Mouse (Mus musculus): ENCODE measurements at regions not wholly inside any gene's neighbourhood (a gene's known extent, or its start where the extent isn't known, plus 50 kb on each side); places are given as distances from the start of the nearest gene placed in this dataset.

DNA sequence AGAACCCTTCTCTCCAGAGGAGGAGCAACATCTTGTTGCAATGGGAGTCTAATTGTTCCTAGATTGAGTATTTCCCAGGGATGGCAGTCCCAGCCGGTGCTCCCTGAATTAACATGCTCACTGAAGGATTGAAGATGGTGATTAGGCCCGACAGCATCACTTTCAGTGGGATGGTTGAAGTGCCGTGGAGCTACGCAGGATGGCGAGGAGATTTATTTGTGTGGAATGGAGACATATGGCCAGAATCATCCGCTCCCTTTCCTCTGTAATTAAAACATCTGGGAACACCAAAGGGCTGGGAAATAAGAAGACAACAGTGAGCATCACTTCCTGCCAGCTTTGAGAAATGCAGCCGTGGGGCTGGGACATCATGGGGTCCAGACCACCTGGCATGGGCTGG lies 512.4 kb downstream of the Dhx35 start:
- Histone ChIP-seq H3K9me3 (no peaks in the 10 kb centered on the region), H3K4me3 (no peak overlapping the region), H3K27me3 (no peaks in the 10 kb centered on the region), H3K4me2 (replicated peaks) (no peak overlapping the region), H3K36me3 (no peaks in the 10 kb centered on the region), H3K9ac (no peak overlapping the region), H3K27ac (no peak overlapping the region), H3K4me1 (0 out of 2 replicates have a peak, but pooled peaks cover 7% of the 10 kb centered on the region)
- no peak for ATAC-seq (ENCODE audit: low FRiP score, low read depth)
- WGBS, result 52% methylated on average over 7 of the region's 7 CpGs

DNA sequence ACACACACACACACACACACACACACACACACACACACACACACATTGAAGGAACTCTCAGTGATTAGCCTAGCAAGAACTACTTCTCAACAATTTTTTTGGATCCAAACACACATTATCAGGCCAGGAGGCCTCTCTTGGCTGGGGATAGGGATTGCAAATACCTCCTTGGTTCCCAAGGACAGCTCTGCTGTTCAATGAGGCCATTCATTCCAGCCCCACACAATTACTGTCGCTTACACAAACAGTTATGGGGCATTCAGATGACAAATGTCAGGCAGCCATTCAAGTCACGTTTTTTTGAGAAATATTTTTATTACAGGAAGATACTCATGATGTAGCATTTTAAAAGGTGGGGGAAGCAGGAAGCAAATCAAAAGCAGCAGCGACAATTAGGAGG lies 540.1 kb downstream of the Dhx35 start:
- Histone ChIP-seq H3K27ac (no peak overlapping the region), H3K27me3 (no peaks in the 10 kb centered on the region), H3K36me3 (no peaks in the 10 kb centered on the region), H3K9me3 (no peaks in the 10 kb centered on the region), H3K4me3 (no peak overlapping the region), H3K4me1 (no peaks in the 10 kb centered on the region), H3K4me2 (replicated peaks) (no peak overlapping the region), H3K9ac (no peak overlapping the region)
- 56% methylated on average over 3 of the region's 3 CpGs for WGBS
- no peak for ATAC-seq (ENCODE audit: low FRiP score, low read depth)

DNA sequence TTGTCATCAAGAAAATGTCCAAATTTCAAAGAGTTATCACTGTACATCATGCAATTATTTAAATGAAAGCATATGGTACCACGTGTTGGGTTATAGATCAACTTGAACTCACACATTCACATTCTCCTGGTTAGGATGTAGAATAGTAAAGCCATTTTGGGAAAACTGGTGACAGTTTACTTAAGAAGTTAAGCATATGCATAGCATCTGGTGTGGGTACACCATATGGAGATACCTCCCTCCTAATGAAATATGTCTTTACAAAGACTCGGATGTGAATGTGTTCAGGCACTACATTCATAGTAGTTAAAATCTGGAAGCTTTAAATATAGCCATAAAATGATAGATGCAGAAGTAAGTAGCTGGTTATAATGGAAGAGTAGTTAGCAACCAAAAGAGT lies 542.0 kb downstream of the Dhx35 start:
- no peaks in the 10 kb centered on the region for H3K36me3 ChIP-seq
- no peak overlapping the region for H3K27ac ChIP-seq
- no peak for ATAC-seq (ENCODE audit: low FRiP score, low read depth)
- no peak overlapping the region for H3K4me2 ChIP-seq (replicated peaks)
- no peak overlapping the region for H3K4me3 ChIP-seq
- no peaks in the 10 kb centered on the region for H3K9me3 ChIP-seq
- H3K4me1 ChIP-seq, result no peaks in the 10 kb centered on the region
- 68% methylated on average over 2 of the region's 2 CpGs for WGBS
- H3K9ac ChIP-seq, result no peak overlapping the region
- no peaks in the 10 kb centered on the region for H3K27me3 ChIP-seq

DNA sequence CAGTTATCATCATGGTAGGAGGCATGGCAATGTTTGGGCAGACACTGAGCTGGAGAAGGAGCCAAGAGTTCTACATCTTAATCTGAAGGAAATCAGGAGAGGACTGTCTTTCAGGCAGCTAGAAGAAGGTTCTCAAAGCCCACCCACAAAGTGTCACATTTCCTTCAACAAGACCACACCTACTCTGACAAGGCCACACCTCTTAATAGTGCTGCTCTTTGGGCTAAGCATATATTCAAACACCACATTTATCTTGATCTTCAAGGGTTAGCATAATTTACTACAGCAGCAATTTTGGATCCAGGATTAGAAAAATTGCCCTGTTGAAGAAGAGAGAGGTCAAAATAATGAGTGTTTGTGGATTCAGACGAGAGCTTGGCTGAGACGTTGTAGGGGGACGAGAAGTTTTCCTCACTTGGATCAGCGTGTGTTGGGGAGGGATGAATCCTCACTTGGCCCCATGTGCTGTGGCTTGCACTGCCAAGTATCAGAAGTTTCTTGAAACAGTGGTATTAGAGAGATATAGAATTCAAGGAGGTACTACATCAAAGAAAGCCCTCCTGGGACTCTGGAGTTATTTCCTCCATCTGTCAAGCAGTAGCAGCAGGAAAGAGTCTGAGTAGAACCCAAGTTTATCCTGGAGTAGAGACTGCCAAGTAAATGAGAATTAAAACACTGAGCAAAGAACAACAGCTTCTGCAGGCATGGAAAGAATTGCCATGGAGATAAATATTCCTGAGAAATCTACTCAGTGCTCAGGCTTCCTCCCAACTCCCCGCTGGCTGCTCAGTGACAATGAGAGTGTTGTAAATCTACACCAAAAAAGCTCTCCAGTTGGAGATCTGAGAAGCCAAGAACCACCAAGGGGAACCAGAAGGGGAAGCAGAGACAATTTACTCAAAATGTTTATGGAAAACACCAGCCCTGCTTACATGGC lies 549.3 kb downstream of the Dhx35 start:
- Histone ChIP-seq H3K9me3 (no peaks in the 10 kb centered on the region), H3K27ac (no peak overlapping the region), H3K36me3 (no peaks in the 10 kb centered on the region), H3K4me2 (replicated peaks) (no peak overlapping the region), H3K4me3 (no peak overlapping the region), H3K4me1 (no peaks in the 10 kb centered on the region), H3K27me3 (no peaks in the 10 kb centered on the region), H3K9ac (no peak overlapping the region)
- 74% methylated on average over 5 of the region's 5 CpGs for WGBS
- no peak for ATAC-seq (ENCODE audit: low FRiP score, low read depth)

DNA sequence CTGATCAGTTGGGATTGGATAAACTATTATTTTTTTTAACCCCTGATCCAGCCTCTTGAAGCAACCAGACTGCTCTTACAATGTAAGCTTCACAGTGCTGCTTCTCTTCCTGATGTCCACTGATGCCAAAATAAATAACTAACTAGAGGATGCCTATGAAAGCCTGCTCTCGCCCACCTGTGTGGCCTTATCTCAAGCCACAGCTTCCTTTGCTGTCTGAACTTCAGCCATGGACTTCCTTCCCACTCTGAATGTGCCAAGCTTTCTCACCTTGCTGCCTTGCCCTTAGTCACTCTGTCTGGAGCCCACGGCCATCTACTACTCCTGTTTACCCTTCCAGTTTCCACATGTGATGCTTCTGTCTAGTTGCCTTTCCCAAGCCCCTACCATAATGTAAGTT lies 559.6 kb downstream of the Dhx35 start:
- Histone ChIP-seq H3K9ac (no peak overlapping the region), H3K4me1 (no peaks in the 10 kb centered on the region), H3K9me3 (no peaks in the 10 kb centered on the region), H3K27ac (no peak overlapping the region), H3K36me3 (no peaks in the 10 kb centered on the region), H3K27me3 (no peaks in the 10 kb centered on the region), H3K4me3 (no peak overlapping the region), H3K4me2 (replicated peaks) (no peak overlapping the region)
- 73% methylated on average over 2 of the region's 2 CpGs for WGBS
- no peak for ATAC-seq (ENCODE audit: low FRiP score, low read depth)

DNA sequence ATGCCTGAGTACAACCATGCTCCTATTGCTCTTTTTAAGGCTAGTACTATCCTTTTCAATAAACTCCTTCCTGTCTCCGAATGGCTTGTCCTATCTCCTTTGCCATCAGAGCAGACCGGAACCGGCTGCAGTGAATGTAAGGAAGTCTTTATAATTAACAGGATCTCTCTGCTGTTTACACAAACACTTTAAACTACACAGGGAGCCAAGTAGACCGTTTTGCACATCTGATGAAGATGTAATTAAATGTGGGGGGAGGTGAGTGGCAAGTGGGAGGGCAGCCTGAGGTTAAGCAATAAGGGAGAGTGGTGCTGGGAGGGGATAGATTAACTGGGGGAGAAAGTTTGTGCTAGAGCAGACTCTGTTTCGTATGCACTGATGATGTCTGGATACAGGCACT lies 561.9 kb downstream of the Dhx35 start:
- no peak for ATAC-seq (ENCODE audit: low FRiP score, low read depth)
- H3K9me3 ChIP-seq, result no peaks in the 10 kb centered on the region
- no peak overlapping the region for H3K27ac ChIP-seq
- H3K9ac ChIP-seq, result no peak overlapping the region
- no peaks in the 10 kb centered on the region for H3K36me3 ChIP-seq
- WGBS, result 14% methylated on average over 5 of the region's 5 CpGs
- no peak overlapping the region for H3K4me2 ChIP-seq (replicated peaks)
- H3K4me1 ChIP-seq, result no peaks in the 10 kb centered on the region
- no peaks in the 10 kb centered on the region for H3K27me3 ChIP-seq
- H3K4me3 ChIP-seq, result no peak overlapping the region

DNA sequence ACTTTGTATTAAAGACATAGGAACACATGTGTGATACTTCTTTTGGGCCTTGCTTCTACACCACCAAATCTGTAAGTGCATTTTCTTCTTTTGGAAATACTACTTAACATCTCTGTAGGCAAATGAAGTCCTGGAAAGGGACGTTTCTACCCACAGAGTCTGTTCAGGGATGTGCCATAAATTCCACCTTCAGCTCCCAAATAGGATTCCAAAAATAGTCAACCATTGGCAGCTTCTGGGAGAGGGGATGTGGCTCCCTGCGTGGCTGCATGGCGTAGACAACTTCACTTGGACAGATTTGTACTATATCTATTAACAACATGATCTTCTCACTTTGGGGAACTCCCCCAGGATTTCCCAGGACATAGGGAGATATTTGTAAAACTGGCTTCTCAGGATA lies 566.8 kb downstream of the Dhx35 start:
- no peak overlapping the region for H3K9ac ChIP-seq
- H3K4me3 ChIP-seq, result no peak overlapping the region
- H3K27me3 ChIP-seq, result no peaks in the 10 kb centered on the region
- no peak overlapping the region for H3K4me2 ChIP-seq (replicated peaks)
- H3K9me3 ChIP-seq, result no peaks in the 10 kb centered on the region
- H3K36me3 ChIP-seq, result no peaks in the 10 kb centered on the region
- no peak for ATAC-seq (ENCODE audit: low FRiP score, low read depth)
- no peaks in the 10 kb centered on the region for H3K4me1 ChIP-seq
- WGBS, result 80% methylated on average over 3 of the region's 3 CpGs
- no peak overlapping the region for H3K27ac ChIP-seq

DNA sequence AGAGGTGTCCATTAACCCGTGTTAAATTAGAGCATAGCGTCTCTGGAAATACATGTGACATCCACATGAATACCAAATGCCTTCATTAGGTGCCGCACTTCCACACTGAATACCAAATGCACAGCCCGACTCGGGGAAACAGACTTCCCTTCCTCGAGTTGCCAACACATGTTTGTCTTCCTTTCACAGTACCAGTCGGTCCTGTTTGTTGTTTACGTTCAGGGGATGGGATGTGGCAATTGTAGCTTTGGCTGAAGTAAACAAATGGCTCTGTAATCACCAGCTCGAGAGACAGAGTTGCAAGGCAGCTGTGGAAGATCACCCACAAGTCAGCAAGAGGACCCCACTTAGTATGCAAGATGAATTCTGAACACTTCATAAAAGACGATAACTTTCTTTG lies 598.3 kb downstream of the Dhx35 start:
- Histone ChIP-seq H3K27ac (no peak overlapping the region), H3K4me3 (no peak overlapping the region), H3K36me3 (no peaks in the 10 kb centered on the region), H3K27me3 (no peaks in the 10 kb centered on the region), H3K9me3 (no peaks in the 10 kb centered on the region), H3K9ac (no peak overlapping the region), H3K4me1 (no peaks in the 10 kb centered on the region), H3K4me2 (replicated peaks) (no peak overlapping the region)
- ATAC-seq (ENCODE audit: low FRiP score, low read depth), result no peak
- 34% methylated on average over 10 of the region's 10 CpGs for WGBS

DNA sequence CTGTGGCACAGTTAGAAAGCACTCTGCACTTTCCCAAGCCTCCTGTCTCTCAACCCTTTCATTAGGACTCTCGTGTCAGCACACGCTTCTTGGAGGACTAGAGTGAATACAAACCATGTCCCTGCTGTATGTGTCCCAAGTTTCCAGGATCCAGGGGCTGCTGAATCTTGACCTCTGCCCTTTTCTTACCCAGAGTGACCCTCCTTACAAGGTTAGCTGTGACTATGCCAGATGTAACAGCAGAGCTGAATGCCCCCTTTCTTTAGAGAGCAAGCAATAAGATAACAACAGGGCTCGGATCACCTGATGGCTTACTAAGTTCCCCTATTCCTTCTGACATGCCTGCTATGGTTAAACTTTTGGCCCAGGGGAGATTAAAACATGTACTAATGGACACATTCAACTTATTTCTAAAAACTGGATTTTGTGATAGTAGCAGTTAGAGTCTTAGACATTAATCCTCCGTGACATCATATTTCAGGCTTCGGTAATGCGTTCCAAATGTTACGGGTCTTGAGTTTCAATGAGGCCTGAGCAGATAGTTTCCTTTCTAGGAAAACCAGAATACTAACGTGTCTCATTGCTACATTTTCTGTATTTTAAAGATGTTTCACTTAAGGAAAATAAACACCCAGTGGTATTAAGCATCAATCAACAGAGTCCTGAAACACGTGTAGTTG lies 607.0 kb downstream of the Dhx35 start:
- Histone ChIP-seq H3K4me3 (no peak overlapping the region), H3K9ac (no peak overlapping the region), H3K27ac (no peak overlapping the region), H3K36me3 (no peaks in the 10 kb centered on the region), H3K4me2 (replicated peaks) (no peak overlapping the region), H3K9me3 (no peaks in the 10 kb centered on the region), H3K4me1 (0 out of 2 replicates have a peak, but pooled peaks cover 4% of the 10 kb centered on the region), H3K27me3 (no peaks in the 10 kb centered on the region)
- no peak for ATAC-seq (ENCODE audit: low FRiP score, low read depth)
- 39% methylated on average over 9 of the region's 9 CpGs for WGBS

DNA sequence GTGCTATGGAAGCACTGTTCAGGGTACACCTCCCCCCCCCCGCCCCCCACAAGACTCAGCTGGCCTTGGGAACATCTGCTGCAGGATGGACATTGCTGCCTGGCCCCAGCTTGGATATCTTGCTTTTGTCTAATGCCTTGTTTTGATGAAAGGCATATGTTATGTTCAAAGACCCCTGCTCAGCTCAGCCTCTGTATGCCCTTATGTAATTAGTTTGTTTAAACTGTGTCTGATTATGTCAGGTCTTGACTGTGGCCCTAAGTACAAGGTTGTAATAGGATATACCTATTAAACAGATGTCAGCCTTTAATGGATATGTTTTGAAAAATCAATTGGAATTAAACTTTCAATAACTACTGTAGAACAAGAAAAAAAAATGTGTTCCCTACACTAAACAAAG lies 610.3 kb downstream of the Dhx35 start:
- Histone ChIP-seq H3K9ac (no peak overlapping the region), H3K27ac (no peak overlapping the region), H3K36me3 (no peaks in the 10 kb centered on the region), H3K4me1 (0 out of 2 replicates have a peak, but pooled peaks cover 4% of the 10 kb centered on the region), H3K4me3 (no peak overlapping the region), H3K27me3 (no peaks in the 10 kb centered on the region), H3K4me2 (replicated peaks) (no peak overlapping the region), H3K9me3 (no peaks in the 10 kb centered on the region)
- WGBS, result 55% methylated on average over 1 of the region's 1 CpGs
- no peak for ATAC-seq (ENCODE audit: low FRiP score, low read depth)

DNA sequence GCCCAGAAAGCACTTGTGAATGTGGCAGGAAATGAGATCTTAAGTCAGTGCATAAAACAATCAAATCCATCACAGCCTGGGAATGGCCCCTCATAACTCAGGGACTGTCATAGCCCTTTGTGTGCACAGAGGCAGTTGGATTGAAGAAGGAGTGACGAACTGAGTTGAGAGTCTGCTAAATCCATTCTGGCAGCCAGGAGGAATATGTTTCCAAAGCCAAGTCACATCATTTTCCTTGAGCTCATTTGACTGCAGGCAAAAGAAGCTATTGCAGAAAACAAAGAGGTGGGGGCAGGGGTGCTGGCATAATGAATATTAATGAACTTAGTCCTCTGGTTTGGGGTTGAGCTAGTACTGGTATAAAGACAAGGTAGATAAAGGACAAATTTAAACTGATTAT lies 620.0 kb downstream of the Dhx35 start:
- Histone ChIP-seq H3K36me3 (no peaks in the 10 kb centered on the region), H3K9me3 (no peaks in the 10 kb centered on the region), H3K4me2 (replicated peaks) (no peak overlapping the region), H3K4me1 (0 out of 2 replicates have a peak, but pooled peaks cover 5% of the 10 kb centered on the region), H3K9ac (no peak overlapping the region), H3K27ac (no peak overlapping the region), H3K4me3 (no peak overlapping the region), H3K27me3 (peaks cover 34% of the 10 kb centered on the region; the same call in 1 of the 2 replicates)
- WGBS, result 5% methylated on average over 1 of the region's 1 CpGs
- peak; percentile 51; the same call in 1 of the 2 replicates for ATAC-seq (ENCODE audit: low FRiP score, low read depth)

DNA sequence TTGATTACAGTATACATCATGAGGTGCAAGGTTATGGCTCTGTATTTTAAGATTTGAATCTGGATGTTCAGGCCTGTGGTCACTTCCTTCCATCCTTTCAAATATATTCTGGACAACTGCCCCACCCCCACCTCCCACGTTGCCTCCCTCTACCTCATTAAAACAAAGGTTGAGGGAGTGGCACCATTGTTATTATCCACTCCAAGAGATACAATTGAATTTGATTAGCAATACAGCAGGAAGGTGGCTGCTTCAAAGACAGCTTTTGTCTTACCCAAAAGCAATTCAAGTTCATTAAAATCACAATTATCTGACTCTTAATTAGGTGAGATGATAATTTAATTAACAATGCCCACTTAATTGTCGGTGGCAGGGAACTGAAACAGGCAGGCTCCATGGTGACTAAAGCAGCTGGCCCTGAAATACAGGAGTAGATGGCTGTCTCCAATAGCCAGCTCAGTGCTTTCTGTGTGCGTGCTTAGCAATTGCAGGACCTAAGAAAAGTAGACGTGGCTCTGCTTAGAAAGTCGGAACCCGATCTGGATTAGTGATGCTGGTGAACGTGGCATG lies 623.8 kb downstream of the Dhx35 start:
- WGBS, result 56% methylated on average over 7 of the region's 7 CpGs
- no peak overlapping the region for H3K9ac ChIP-seq
- H3K4me1 ChIP-seq, result peaks cover 14% of the 10 kb centered on the region
- H3K4me2 ChIP-seq (replicated peaks), result no peak overlapping the region
- H3K27me3 ChIP-seq, result peaks cover 31% of the 10 kb centered on the region
- H3K36me3 ChIP-seq, result no peaks in the 10 kb centered on the region
- no peaks in the 10 kb centered on the region for H3K9me3 ChIP-seq
- H3K27ac ChIP-seq, result no peak overlapping the region
- H3K4me3 ChIP-seq, result no peak overlapping the region
- ATAC-seq (ENCODE audit: low FRiP score, low read depth), result no peak
